Mouse (Mus musculus) A20 (cell line): ENCODE measurements at regions not wholly inside any gene's neighbourhood (a gene's known extent, or its start where the extent isn't known, plus 50 kb on each side); places are given as distances from the start of the nearest gene placed in this dataset.

Source experiments
- DNase-seq: peaks from one replicate; pipeline ENCODE4 v3.0.0-alpha.2; 2011; ENCODE audit warnings: low read depth, low spot score

DNA sequence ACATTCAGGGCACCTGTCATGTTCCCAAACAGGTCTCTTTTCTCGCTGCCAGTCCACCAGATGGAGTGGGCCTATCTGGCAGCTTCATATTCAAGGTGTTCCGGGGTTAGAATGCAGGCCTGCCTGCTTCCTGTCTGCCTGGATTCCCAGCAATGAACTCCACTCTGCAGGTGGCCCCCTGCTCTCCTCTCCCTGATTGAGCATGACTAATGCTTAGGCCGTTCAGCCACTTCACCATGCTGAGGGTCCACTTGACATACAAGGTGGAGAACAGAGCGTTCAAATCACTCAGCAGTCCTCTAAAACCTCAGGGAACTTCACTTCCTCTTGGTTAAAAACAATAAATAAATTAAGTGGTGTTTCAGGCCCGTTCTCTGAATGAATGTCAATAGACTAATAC is 112.1 kb upstream of the Ralgapa2 start:
- no peak for DNase-seq

DNA sequence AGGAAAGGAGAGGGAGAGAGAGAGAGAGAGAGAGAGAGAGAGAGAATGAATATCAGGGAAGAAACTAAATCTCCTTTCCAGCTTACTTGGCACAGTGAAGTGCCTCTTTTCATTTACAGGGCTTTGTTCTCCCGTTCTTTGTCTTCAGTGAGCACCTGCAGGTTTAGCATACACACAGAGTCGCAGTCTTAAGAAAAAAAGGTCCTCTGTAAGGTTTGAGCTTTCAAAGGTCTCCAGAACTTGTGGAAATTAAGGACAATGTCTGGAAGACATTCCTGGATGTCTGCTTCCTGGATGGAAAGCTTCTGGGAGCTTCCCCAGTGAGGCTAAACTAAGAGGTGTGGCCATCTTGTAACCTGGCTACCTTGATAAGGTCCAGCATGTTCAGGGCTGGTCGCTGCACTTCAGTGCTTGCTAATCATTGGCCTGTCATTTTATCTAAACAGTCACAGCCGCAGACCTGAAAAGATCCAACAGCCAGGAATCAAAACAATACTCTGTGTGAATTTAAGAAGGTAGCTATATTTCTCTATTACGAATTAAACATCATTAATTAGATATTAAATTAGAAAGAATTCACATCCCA is 113.1 kb upstream of the Ralgapa2 start:
- DNase-seq: no peak

- no peak for DNase-seq
Observed at GRCm38 (mm10) chr2:146626531-146626930, 114.4 kb upstream of the Ralgapa2 start.

- no peak for DNase-seq
Observed at GRCm38 (mm10) chr2:146630179-146630578, 118.0 kb upstream of the Ralgapa2 start.

DNA sequence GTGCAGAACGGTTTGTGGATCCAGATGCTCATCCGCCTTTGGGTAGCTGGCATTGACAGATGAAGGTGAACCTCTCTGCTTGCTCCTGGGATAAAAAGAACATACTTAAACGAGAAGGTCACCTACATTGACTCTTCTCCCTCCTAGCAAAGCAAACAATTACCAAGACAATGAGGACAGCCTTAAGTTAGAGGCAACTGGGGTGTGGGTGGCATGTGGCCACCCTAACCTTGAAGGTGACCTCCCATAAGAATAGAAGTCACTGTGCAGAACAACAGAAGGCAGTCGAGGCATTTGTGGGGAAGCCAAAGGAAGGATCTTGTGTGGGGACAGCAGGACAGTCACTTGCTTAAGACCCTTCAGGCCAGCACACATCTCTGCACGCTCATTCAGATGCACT is 119.0 kb upstream of the Ralgapa2 start:
- no peak for DNase-seq

- DNase-seq: peak; percentile 78
Observed at GRCm38 (mm10) chr2:146633329-146634070, 121.4 kb upstream of the Ralgapa2 start.

DNA sequence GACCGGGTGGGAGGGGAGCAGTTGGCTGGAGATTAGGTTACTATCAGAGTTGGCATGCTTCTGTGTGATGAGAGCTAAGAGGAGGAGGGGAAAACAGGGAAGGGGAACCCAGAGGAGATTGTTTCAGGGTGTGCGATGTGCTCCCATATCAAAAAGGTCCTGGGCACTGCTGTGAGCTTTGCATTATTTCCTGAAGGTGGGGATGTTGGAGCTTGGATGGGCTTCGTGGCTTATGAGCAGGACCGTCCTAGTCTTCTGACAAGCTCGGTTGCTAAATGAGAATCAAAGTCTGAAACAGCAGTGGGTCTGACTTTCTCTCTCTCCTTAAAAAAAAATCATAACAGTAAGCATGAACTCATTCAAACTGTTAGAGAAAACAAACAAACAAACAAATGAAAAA is 125.4 kb upstream of the Ralgapa2 start:
- DNase-seq: no peak

- no peak for DNase-seq
Observed at GRCm38 (mm10) chr2:146646237-146646972, 134.3 kb upstream of the Ralgapa2 start.

DNA sequence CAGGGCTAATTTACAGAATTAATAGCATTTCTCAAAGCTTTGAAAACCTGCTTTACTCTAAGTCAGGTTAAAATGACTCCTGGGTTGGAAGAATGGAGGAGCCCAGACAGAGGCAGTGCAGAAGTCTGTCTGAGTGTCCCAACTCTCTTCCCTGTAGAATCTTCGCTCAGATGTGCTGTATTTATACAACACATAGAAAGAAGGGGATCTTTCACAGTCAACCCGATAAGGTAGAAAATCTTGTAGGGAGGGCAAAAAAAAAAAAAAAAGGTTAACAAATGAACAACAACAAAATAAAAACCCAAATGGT is 134.8 kb upstream of the Ralgapa2 start:
- DNase-seq: no peak

DNA sequence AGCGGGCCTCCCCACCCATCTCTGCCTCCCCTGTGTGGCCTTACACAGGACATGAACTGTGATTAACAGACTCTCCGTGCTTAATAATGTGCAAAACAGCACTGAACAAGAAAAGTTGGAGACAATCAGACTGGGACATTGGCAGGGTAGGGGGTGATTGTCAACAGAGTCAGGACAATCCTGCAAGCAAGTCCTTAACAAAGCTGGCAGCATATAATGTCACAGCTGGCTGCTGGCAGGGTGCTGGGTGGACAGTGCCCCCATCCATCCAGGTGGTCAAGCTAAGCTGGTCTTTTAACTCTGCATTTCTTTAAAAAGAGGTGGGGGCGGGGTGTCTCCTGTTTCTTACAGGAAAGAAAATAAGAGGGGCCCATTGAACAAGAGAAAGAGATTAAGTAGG is 149.2 kb upstream of the Ralgapa2 start:
- DNase-seq: no peak

DNA sequence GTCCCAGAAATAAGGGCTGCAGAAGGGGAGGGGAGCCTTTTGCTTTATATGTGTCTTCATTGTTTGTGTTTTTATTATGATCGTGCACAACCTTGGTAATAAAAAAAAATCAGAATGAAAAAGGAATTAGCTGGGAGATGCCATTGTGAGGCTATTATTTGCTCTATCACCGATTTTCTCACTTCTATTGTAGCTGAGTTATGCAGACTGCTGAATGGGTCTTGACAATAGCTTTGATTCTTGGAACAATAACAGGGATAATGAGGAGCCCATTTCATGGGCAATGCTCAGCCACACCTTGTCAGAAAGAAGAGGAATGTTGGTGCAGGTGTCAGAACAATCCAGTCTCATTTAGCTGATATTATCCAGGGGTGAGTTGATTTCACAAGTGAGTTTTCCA is 160.6 kb upstream of the Ralgapa2 start:
- no peak for DNase-seq

DNA sequence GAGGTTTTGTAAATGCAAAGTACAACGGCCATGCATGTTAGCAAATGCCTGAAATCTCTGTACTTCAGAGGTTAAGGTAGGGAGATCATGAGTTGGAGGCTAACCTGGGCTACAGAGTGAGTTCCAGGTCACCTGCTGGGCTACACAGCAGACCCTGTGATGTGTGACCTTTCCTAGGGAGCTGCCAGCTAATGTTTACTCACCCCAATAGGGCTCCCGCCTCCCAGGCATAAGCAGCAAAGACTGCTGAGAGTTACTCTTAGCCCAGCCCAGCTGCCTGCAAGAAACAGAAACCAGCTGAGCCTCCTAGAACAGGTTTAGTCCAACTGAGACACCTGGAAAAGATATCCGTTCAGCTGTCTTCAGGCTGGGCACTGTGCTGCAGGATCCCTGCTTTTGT is 169.8 kb upstream of the Ralgapa2 start:
- DNase-seq: no peak

- DNase-seq: no peak
Observed at GRCm38 (mm10) chr2:146685854-146686507, 169.7 kb upstream of the Kiz start.

DNA sequence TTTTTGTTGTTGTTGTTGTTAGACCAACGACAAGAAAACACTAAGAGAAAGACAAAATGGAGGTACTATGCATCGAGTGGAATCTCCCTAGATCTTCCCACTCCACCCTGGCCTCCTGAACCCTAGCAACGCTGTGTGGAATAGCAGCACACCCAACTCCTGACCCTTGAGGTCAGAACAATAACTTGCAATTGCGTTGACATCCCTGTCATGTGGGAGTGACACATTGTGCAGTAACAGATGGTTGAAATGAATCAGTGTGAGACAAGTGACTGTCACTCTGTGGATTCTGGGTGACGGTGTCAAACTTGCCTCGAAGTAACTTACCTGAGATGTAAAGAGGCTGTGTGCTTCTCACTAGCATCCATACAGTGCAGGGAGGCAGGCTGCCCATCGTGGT is 167.1 kb upstream of the Kiz start:
- DNase-seq: no peak

DNA sequence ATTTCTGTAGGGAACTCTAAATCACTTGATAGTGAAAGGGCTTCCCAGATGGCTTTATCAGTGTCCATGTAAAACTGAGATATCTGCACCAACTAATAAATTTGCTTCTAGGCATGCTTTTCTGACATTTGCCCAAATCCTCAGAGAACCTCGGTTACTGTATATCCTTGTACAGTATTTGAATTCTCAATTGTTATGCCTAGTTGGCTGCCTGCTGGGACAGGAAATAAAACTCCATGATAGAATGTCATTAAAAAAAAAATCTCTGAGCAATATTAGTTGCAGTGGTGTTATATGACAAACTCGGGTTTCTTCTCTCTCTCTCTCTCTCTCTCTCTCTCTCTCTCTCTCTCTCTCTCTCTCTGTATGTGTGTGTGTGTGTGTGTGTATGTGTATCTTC is 162.2 kb upstream of the Kiz start:
- no peak for DNase-seq

- DNase-seq: no peak
Observed at GRCm38 (mm10) chr2:146694041-146694440, 161.6 kb upstream of the Kiz start.

GRCm38 (mm10) chr2:146696277-146696676 is 159.4 kb upstream of the Kiz start:
- no peak for DNase-seq

GRCm38 (mm10) chr2:146696727-146697126 is 158.9 kb upstream of the Kiz start:
- DNase-seq: no peak

DNA sequence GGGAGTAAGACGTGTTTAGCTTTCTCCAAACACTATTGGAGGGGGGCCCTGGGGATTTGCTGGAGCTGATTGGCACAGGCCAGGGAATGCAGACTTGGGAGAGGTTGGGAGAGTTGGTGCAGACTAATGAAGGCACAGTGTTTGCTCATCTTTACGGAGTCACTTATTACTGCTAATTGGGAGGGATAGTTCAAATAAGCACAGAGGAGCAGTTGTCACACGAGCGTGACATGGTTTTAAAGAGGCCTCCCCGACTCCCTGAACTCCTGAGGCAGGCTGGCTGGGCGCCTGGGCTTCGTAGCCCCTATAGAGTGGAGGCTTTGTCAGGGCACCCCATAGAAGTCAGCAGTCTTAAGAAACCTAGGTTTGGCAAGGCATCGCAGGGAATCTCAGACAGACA is 145.0 kb upstream of the Kiz start:
- DNase-seq: no peak

GRCm38 (mm10) chr2:146721184-146721715 is 134.4 kb upstream of the Kiz start:
- no peak for DNase-seq

- DNase-seq: no peak
Observed at GRCm38 (mm10) chr2:146722351-146723025, 133.2 kb upstream of the Kiz start.

DNA sequence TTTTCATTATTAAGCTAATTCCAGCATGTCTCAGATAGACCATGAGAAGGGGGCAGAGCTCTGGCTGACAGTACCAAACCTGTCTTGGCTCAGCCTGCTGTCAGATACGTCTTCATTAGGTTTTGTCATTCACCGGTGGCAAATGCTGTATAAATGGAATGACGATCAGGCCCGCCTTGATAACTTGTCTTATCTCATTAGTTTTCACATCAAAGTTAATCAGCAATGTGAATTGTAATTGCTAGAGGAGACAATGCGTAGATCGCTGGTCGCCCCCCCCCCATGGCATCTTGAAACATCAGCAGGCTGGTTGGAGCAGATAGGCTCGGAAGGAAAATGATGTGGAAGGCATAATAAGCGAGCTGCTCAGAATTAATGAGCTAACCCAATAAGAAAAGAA is 132.5 kb upstream of the Kiz start:
- DNase-seq: no peak
